Mouse (Mus musculus): Measurements from ENCODE around the gene Rassf1. TPM values are rescaled to one million over a fixed set of nuclear protein-coding genes. Genes with fewer than 3 reads are reported as not detected.

The Rassf1 gene
- polyA plus RNA-seq, 1 experiment = 12.6 TPM

GRCm38 (mm10) chr9:107609433-107609830 lies 58.1 kb downstream of the Rassf1 start:
- Histone ChIP-seq H3K4me3 (replicated peaks) (no peak overlapping the region), H3K9me3 (no peaks in the 10 kb centered on the region), H3K36me3 (replicated peaks; ENCODE audit: low read length) (peaks cover 9% of the 10 kb centered on the region), H3K4me1 (peaks cover 62% of the 10 kb centered on the region), H3K27me3 (replicated peaks) (peaks cover 30% of the 10 kb centered on the region)
- TF ChIP-seq FLI1 (IDR thresholded peaks at IDR 0.05; ENCODE audit: low read length) = no peak
- no peak for TF ChIP-seq GATA1 (IDR thresholded peaks at IDR 0.05; ENCODE audit: borderline replicate concordance, low read length)

GRCm38 (mm10) chr9:107611456-107612190 lies 60.3 kb downstream of the Rassf1 start:
- H3K36me3 ChIP-seq (replicated peaks; ENCODE audit: low read length) = peaks cover 31% of the 10 kb centered on the region
- peak overlapping the region; percentile 91 for H3K4me3 ChIP-seq (replicated peaks)
- TF ChIP-seq FLI1 (IDR thresholded peaks at IDR 0.05; ENCODE audit: low read length) (no peak), GATA1 (IDR thresholded peaks at IDR 0.05; ENCODE audit: borderline replicate concordance, low read length) (no peak)
- H3K4me1 ChIP-seq = peaks cover 63% of the 10 kb centered on the region
- H3K9me3 ChIP-seq = no peaks in the 10 kb centered on the region
- peaks cover 15% of the 10 kb centered on the region for H3K27me3 ChIP-seq (replicated peaks)

Other genes starting within 250 kb of the Rassf1 start
- gene Hemk1, start 213.2 kb upstream of the Rassf1 start, polyA plus RNA-seq (2012; ENCODE audit: insufficient read depth, low replicate concordance) = 8.1 TPM in 1 of 2 replicates, not detected in the other
- not detected in 2 replicates for gene 6430571L13Rik, start 211.0 kb upstream of the Rassf1 start, polyA plus RNA-seq (2012; ENCODE audit: insufficient read depth, low replicate concordance)
- not detected in 2 replicates for gene Cacna2d2, start 151.9 kb upstream of the Rassf1 start, polyA plus RNA-seq (2012; ENCODE audit: insufficient read depth, low replicate concordance)
- 12.0 and 24.4 TPM in 2 replicates for gene Tmem115, start 17.6 kb upstream of the Rassf1 start, polyA plus RNA-seq (2012; ENCODE audit: insufficient read depth, low replicate concordance)
- 4.2 and 18.5 TPM in 2 replicates for gene Cyb561d2, start 9.4 kb upstream of the Rassf1 start, polyA plus RNA-seq (2012; ENCODE audit: insufficient read depth, low replicate concordance)
- 0.37 TPM in 1 of 2 replicates, not detected in the other for gene Nprl2, start 9.3 kb upstream of the Rassf1 start, polyA plus RNA-seq (2012; ENCODE audit: insufficient read depth, low replicate concordance)
- 0.68 TPM in 1 of 2 replicates, not detected in the other for gene Zmynd10, start 4.3 kb upstream of the Rassf1 start, polyA plus RNA-seq (2012; ENCODE audit: insufficient read depth, low replicate concordance)
- gene Tusc2, start 11.7 kb downstream of the Rassf1 start, polyA plus RNA-seq (2012; ENCODE audit: insufficient read depth, low replicate concordance) = 23.3 and 103 TPM in 2 replicates
- 10.8 and 11.8 TPM in 2 replicates for gene Hyal2, start 16.4 kb downstream of the Rassf1 start, polyA plus RNA-seq (2012; ENCODE audit: insufficient read depth, low replicate concordance)
- 1.6 and 2.6 TPM in 2 replicates for gene Hyal1, start 25.4 kb downstream of the Rassf1 start, polyA plus RNA-seq (2012; ENCODE audit: insufficient read depth, low replicate concordance)
- 63.3 and 72.4 TPM in 2 replicates for gene Naa80, start 27.3 kb downstream of the Rassf1 start, polyA plus RNA-seq (2012; ENCODE audit: insufficient read depth, low replicate concordance)
- gene Hyal3, start 29.3 kb downstream of the Rassf1 start, polyA plus RNA-seq (2012; ENCODE audit: insufficient read depth, low replicate concordance) = 0.31 TPM in 1 of 2 replicates, not detected in the other
- 32.1 and 34.9 TPM in 2 replicates for gene Ifrd2, start 36.1 kb downstream of the Rassf1 start, polyA plus RNA-seq (2012; ENCODE audit: insufficient read depth, low replicate concordance)
- not detected in 2 replicates for gene Sema3b, start 57.7 kb downstream of the Rassf1 start, polyA plus RNA-seq (2012; ENCODE audit: insufficient read depth, low replicate concordance)
- gene Gnai2, start 83.8 kb downstream of the Rassf1 start, polyA plus RNA-seq (2012; ENCODE audit: insufficient read depth, low replicate concordance) = 1,319 and 1,886 TPM in 2 replicates
- not detected in 2 replicates for gene Slc38a3, start 118.0 kb downstream of the Rassf1 start, polyA plus RNA-seq (2012; ENCODE audit: insufficient read depth, low replicate concordance)
- gene Gnat1, start 128.2 kb downstream of the Rassf1 start, polyA plus RNA-seq (2012; ENCODE audit: insufficient read depth, low replicate concordance) = not detected in 2 replicates
- gene Sema3f, start 158.9 kb downstream of the Rassf1 start, polyA plus RNA-seq (2012; ENCODE audit: insufficient read depth, low replicate concordance) = not detected in 2 replicates
- 3.9 and 7.6 TPM in 2 replicates for gene Rbm5, start 219.4 kb downstream of the Rassf1 start, polyA plus RNA-seq (2012; ENCODE audit: insufficient read depth, low replicate concordance)

Data from megakaryocyte, embryonic 14.5 days (primary cell).